Mouse (Mus musculus) cerebellum, adult 8-10 months (tissue): ENCODE results near the gene Ccdc182.

Source experiments
- DNase-seq: peaks from one replicate; pipeline ENCODE4 v3.0.0; 2022

Gene Ccdc182

GRCm38 (mm10) chr11:88293631-88294393, at the start of gene Ccdc182:
TSS of gene Ccdc182 (plus strand) at chr11:88294058.
- DNase-seq: no peak

GRCm38 (mm10) chr11:88245581-88246170, 48.2 kb upstream of the Ccdc182 start:
- no peak for DNase-seq

GRCm38 (mm10) chr11:88248636-88249035, 45.2 kb upstream of the Ccdc182 start:
- no peak for DNase-seq

GRCm38 (mm10) chr11:88250568-88250967, 43.3 kb upstream of the Ccdc182 start:
- DNase-seq: no peak

GRCm38 (mm10) chr11:88251295-88251694, 42.6 kb upstream of the Ccdc182 start:
- DNase-seq: no peak

GRCm38 (mm10) chr11:88251972-88252766, 41.7 kb upstream of the Ccdc182 start:
- peak; percentile 88 for DNase-seq

GRCm38 (mm10) chr11:88252767-88253513, 40.9 kb upstream of the Ccdc182 start:
- DNase-seq: peak; percentile 18

- no peak for DNase-seq
These were observed 40.2 kb upstream of the Ccdc182 start for GRCm38 (mm10) chr11:88253514-88254167.

GRCm38 (mm10) chr11:88257700-88258099, 36.2 kb upstream of the Ccdc182 start:
- DNase-seq: no peak

GRCm38 (mm10) chr11:88258212-88258611, 35.6 kb upstream of the Ccdc182 start:
- DNase-seq: no peak

GRCm38 (mm10) chr11:88260463-88260862, 33.4 kb upstream of the Ccdc182 start:
- no peak for DNase-seq

- DNase-seq: no peak
These were observed 29.0 kb upstream of the Ccdc182 start for GRCm38 (mm10) chr11:88264889-88265288.

- DNase-seq: no peak
These were observed 27.5 kb upstream of the Ccdc182 start for GRCm38 (mm10) chr11:88266311-88266710.

GRCm38 (mm10) chr11:88271870-88272269, 22.0 kb upstream of the Ccdc182 start:
- DNase-seq: no peak

GRCm38 (mm10) chr11:88274111-88274879, 19.6 kb upstream of the Ccdc182 start:
- DNase-seq: no peak

GRCm38 (mm10) chr11:88274901-88275498, 18.9 kb upstream of the Ccdc182 start:
- DNase-seq: no peak

GRCm38 (mm10) chr11:88275949-88276348, 17.9 kb upstream of the Ccdc182 start:
- no peak for DNase-seq

GRCm38 (mm10) chr11:88276534-88277308, 17.1 kb upstream of the Ccdc182 start:
- DNase-seq: peak; percentile 22

GRCm38 (mm10) chr11:88279006-88279405, 14.9 kb upstream of the Ccdc182 start:
- DNase-seq: no peak

GRCm38 (mm10) chr11:88280426-88280836, 13.4 kb upstream of the Ccdc182 start:
- DNase-seq: no peak
